Mouse (Mus musculus) brown adipose tissue, adult 24 weeks (tissue): ENCODE results near the gene Cactin. TPM values are rescaled to one million over a fixed set of nuclear protein-coding genes. Genes with fewer than 3 reads are reported as not detected.

Experiments
- H3K27ac ChIP-seq: fragments of 200-500 bp; replicated peaks from 2 replicates; pipeline ENCODE4 v1.5.1; 2012; ENCODE audit warnings: low read depth, mild to moderate bottlenecking, low read length
- H3K4me1 ChIP-seq: fragments of 200-500 bp; 2 replicates; pipeline ENCODE4 v1.6.1; 2012; ENCODE audit warnings: low read length, mixed read lengths; ENCODE audit not compliant: control insufficient read depth, insufficient read depth, insufficient read length
- H3K4me3 ChIP-seq: fragments of 200-500 bp; 2 replicates; pipeline ENCODE4 v1.5.1; 2012; ENCODE audit warnings: low read depth, mild to moderate bottlenecking, low read length, moderate library complexity; ENCODE audit not compliant: insufficient read depth
- polyA plus RNA-seq: library from polyadenylated mRNA; stranded (reverse); fragments of >200 nt; gene quantifications from 2 replicates; pipeline ENCODE4 v1.2.4, GENCODE M21; 2012; ENCODE audit not compliant: missing spikeins, insufficient read depth, insufficient read length

The Cactin gene
- 8.4 and 9.6 TPM in 2 replicates for polyA plus RNA-seq

DNA sequence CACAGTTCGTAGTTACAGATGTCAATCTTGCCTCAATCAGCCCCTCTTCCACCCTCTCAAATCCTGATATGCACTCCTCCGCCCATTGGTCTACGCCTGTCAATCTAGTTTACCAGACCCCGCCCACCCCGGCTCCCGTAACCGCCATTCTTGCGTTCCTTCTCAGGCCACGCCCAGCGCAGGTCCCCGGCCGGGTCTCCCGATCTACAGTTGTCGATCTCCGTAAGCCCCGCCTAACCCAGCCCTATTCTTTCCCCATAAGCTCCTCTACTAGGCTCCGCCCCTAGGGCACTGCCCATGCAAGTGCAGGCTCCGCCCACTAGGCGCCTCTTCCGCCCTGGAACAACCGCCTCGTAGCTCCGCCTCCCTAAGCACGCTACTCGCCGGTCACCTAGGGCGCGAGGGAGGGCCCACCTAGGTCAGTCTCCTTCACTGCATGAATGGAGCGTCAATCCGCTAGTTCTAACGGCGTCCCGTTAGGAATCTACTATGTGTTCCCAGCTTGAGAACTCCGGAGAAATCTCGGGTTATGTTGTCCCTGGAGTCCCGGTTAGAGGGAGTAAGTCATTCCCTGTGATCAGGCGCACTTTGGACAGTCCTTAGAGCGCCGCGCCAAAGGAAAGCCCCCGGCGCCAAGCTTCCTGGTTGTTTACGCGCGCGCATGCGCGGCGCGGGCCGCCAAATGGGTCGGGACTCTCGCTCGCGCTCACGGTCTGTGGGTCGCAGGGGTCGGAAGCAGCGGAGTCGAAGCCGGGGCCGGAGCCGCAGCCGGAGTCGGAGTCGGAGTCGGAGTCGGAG is at the start of gene Cactin:
TSS of gene Cactin (plus strand) at position 554 of the 798 bp plus-strand sequence.
- Histone ChIP-seq H3K4me3 (peak within 1 kb of the TSS; percentile 84), H3K4me1 (peaks cover 13% of the 10 kb centered on the region; the same call in 1 of the 2 replicates), H3K27ac (peak within 1 kb of the TSS; percentile 97)

DNA sequence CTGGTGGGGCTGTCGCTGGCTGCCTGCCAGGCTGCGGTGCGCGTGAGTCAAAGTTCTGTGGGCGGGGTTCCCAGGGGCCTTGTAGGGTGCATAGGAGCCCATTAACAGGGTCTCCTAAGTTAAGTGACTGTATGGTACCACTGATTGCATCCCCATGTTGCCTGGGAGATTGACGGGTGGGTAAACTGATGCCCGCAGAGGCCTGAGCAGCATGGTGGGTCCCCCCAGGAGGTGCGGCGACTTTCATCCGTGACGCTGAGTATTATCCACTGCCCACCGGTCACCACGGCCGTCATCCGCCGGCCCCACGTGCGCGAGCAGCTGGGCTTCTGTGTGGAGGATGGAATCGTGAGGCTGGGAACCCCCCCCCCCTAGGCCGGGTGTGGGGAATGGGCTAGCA is 48.5 kb upstream of the Cactin start:
- Histone ChIP-seq H3K4me3 (no peak overlapping the region), H3K4me1 (peaks cover 8% of the 10 kb centered on the region; the same call in 1 of the 2 replicates), H3K27ac (no peak overlapping the region)

GRCm38 (mm10) chr10:81273842-81274241 is 47.1 kb upstream of the Cactin start:
- Histone ChIP-seq H3K4me1 (peaks cover 6% of the 10 kb centered on the region; the same call in 1 of the 2 replicates), H3K4me3 (no peak overlapping the region), H3K27ac (no peak overlapping the region)

DNA sequence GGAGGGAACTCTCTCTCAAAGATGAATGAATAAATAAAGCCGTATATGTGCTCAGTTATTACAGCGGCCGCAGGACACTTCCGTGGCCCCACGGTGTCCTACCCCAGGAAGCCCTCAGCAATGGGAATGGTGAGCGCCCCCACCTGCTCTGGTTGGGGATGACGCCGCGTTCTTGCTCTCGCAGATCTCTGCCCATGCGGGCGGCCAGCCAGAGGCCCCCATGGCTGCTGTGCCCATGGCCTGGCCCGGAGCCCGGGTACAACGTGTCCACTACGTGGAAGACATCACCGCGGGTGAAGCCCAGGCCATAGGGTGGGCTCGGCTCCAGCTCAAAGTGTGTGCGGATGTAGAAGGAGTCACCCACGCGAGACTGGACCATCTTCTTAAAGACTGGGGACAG is 43.2 kb upstream of the Cactin start:
- Histone ChIP-seq H3K4me1 (no peaks in the 10 kb centered on the region), H3K27ac (no peak overlapping the region), H3K4me3 (no peak overlapping the region)

DNA sequence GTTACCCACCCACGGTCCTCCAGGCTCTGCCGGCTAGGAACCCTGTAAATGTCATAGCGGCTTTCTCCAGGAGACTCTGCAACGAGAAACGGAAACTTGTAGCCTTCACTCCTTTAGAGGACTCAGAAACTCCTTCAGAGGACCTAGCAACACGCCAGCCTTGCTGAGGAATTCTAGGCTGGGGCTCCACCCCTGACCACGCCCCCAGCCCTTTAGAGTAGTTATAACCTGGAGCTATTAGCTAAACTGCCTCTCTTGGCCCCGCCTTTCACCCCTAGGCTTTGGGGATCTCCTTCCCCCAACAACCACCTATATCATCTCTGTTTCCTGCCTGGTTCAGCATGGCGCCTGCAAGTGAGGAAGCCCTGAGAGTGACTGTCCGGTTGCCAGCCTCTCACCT is 41.4 kb upstream of the Cactin start:
- H3K4me3 ChIP-seq = no peak overlapping the region
- H3K27ac ChIP-seq = no peak overlapping the region
- H3K4me1 ChIP-seq = no peaks in the 10 kb centered on the region

- Histone ChIP-seq H3K27ac (no peak overlapping the region), H3K4me1 (no peaks in the 10 kb centered on the region), H3K4me3 (no peak overlapping the region)
Measured at GRCm38 (mm10) chr10:81284189-81284588, 36.7 kb upstream of the Cactin start.

- Histone ChIP-seq H3K4me1 (no peaks in the 10 kb centered on the region), H3K4me3 (no peak overlapping the region)
Measured at GRCm38 (mm10) chr10:81284719-81285118, 36.2 kb upstream of the Cactin start.

DNA sequence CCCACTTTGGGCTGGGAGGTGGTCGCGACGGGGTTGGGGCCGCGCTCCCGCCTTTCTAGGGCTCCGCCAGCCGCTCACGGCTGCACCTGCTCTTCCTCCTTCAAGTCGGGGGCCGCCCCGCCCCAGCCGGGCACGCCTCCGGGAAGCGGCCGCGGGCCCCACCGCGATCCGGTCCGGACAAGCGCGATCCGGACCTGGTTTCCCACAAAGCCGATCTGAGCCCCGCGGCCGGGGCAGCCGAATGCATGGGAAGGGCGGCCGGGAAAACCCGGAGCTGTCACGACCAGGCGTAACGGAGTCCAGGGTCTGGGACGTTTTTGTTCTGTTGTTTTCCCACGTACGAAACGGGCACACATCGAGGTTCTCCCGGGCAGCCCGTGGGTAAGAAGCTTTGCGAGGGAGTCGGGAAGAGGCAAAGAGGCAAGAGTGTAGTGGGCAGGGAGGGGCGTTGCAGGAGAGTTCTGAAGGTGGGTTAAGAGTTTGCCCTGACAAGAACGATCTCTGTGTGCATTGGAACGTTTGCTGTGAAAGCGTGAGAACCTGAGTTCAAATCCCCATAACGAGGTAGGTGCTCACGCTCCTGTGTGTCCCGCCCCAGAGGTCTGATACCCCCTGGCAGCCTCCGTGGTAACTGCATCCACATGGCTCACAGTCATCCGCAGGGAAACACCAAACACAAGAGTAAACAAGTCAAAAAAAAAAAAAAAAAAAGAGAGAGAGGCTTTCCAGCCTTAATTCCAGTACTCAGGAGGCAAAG is 35.0 kb upstream of the Cactin start:
- Histone ChIP-seq H3K27ac (no peak overlapping the region), H3K4me3 (peak overlapping the region; percentile 49), H3K4me1 (no peaks in the 10 kb centered on the region)

More at GRCm38 (mm10) chr10:81284719-81285118, 36.2 kb upstream of the Cactin start:
- no peak overlapping the region for H3K27ac ChIP-seq

DNA sequence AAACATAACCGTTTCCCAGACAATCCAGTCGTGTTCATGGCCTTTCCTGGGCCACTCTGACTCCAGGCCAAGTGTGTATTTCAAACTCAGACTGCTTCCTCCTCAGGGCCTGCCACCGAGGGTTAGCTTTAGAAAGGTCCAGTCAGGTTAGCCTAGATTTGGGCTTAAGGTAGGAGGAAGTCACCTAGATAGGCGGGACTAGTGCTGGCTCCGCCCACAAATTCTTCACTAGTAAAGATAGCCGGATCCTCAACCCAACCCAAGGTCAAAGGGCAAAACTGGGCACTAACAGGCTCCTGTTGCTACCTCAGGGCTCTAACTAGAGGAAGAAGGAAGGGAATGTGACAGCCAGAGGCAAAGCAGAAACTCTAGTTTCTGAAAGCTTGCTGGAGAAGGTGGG is 34.3 kb upstream of the Cactin start:
- Histone ChIP-seq H3K4me1 (no peaks in the 10 kb centered on the region), H3K4me3 (no peak overlapping the region), H3K27ac (no peak overlapping the region)

- H3K27ac ChIP-seq = no peak overlapping the region
- H3K4me1 ChIP-seq = no peaks in the 10 kb centered on the region
- H3K4me3 ChIP-seq = no peak overlapping the region
Measured at GRCm38 (mm10) chr10:81287513-81288157, 33.3 kb upstream of the Cactin start.

DNA sequence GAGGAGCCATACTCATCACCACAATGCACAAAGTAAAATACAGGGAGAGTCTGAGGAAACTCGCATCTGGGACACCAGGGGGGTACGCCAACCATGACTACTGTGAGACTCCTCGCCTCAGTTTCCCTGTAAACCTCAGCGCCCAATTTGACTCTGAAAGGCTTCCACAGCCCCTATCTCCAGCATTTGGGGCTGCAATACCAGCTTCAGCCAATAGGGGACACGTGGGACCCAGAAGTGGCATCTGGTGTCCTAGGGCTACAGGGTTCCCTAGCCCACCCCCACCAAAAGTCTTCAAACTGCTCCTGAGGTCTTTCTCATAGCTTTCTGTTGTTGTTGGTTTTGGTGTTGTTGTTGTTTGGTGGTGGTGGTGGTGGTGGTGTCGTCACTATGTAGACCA is 32.3 kb upstream of the Cactin start:
- Histone ChIP-seq H3K27ac (no peak overlapping the region), H3K4me3 (no peak overlapping the region), H3K4me1 (no peaks in the 10 kb centered on the region)

DNA sequence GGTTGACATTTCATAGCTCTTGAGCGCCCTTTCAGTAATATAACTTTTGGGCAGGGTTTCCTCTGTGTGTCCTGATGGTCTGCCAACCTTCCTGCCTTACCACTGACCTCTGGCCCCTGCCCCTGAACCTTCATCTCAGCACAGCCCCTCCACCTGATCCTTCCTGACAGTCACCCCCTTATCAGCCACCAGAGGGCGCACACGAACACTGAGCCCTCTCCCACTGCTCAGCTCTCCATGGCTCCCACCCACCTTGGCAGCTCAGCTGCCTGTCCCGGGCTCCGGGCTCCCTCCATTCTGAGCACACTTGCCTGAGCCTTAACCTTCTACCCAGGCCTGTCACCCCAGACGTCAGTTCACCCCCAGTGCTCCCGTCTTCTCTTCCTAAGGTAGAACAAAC is 31.6 kb upstream of the Cactin start:
- no peak overlapping the region for H3K27ac ChIP-seq
- no peak overlapping the region for H3K4me3 ChIP-seq
- H3K4me1 ChIP-seq = peaks cover 2% of the 10 kb centered on the region; the same call in 1 of the 2 replicates

- no peak overlapping the region for H3K27ac ChIP-seq
- H3K4me3 ChIP-seq = no peak overlapping the region
- peaks cover 6% of the 10 kb centered on the region for H3K4me1 ChIP-seq
Measured at GRCm38 (mm10) chr10:81289811-81290210, 31.1 kb upstream of the Cactin start.

GRCm38 (mm10) chr10:81290698-81291460 is 30.0 kb upstream of the Cactin start:
- H3K27ac ChIP-seq = no peak overlapping the region

More at GRCm38 (mm10) chr10:81290698-81291460, 30.0 kb upstream of the Cactin start:
- peaks cover 11% of the 10 kb centered on the region for H3K4me1 ChIP-seq
- no peak overlapping the region for H3K4me3 ChIP-seq
